Mouse (Mus musculus): Measurements from ENCODE around the gene Mrpl49. TPM values are rescaled to one million over a fixed set of nuclear protein-coding genes. Genes with fewer than 3 reads are reported as not detected.

Mrpl49 gene
- polyA plus RNA-seq, 1 experiment from 2014 or later: 96.6 TPM

GRCm38 (mm10) chr19:6009137-6009536, 48.4 kb downstream of the Mrpl49 start:
- ATAC-seq (replicated peaks; ENCODE audit: insufficient number of reproducible peaks, low FRiP score, low TSS enrichment, low read depth) (no peak), DNase-seq (ENCODE audit: low spot score) (no peak)
- Histone ChIP-seq H3K9me3 (replicated peaks; ENCODE audit: control insufficient read depth, low read length) (no peaks in the 10 kb centered on the region), H3K27ac (replicated peaks; ENCODE audit: low read depth, low read length) (no peak overlapping the region), H3K9ac (replicated peaks; ENCODE audit: low read length) (no peak overlapping the region), H3K36me3 (replicated peaks; ENCODE audit: control insufficient read depth, insufficient read depth, low read depth, low read length) (no peaks in the 10 kb centered on the region), H3K4me3 (ENCODE audit: low read depth, low read length) (no peak overlapping the region), H3K4me2 (ENCODE audit: low read depth, low read length) (no peak overlapping the region), H3K4me1 (ENCODE audit: control insufficient read depth, insufficient read depth, low read length) (no peaks in the 10 kb centered on the region), H3K27me3 (ENCODE audit: control insufficient read depth, insufficient read depth, low read length) (no peaks in the 10 kb centered on the region)
- 73% methylated on average over 8 of the region's 8 CpGs for WGBS

- WGBS: 84% methylated on average over 13 of the region's 13 CpGs
- Histone ChIP-seq H3K9me3 (replicated peaks; ENCODE audit: control insufficient read depth, low read length) (no peaks in the 10 kb centered on the region), H3K36me3 (replicated peaks; ENCODE audit: control insufficient read depth, insufficient read depth, low read depth, low read length) (no peaks in the 10 kb centered on the region), H3K4me1 (ENCODE audit: control insufficient read depth, insufficient read depth, low read length) (no peaks in the 10 kb centered on the region), H3K27ac (replicated peaks; ENCODE audit: low read depth, low read length) (no peak overlapping the region), H3K4me3 (ENCODE audit: low read depth, low read length) (no peak overlapping the region), H3K9ac (replicated peaks; ENCODE audit: low read length) (no peak overlapping the region), H3K27me3 (ENCODE audit: control insufficient read depth, insufficient read depth, low read length) (no peaks in the 10 kb centered on the region), H3K4me2 (ENCODE audit: low read depth, low read length) (no peak overlapping the region)
- no peak for DNase-seq (ENCODE audit: low spot score)
- ATAC-seq (replicated peaks; ENCODE audit: insufficient number of reproducible peaks, low FRiP score, low TSS enrichment, low read depth): no peak
Observed at GRCm38 (mm10) chr19:6007013-6007412, 50.6 kb downstream of the Mrpl49 start.

- Histone ChIP-seq H3K4me2 (ENCODE audit: low read depth, low read length) (no peak overlapping the region), H3K9ac (replicated peaks; ENCODE audit: low read length) (no peak overlapping the region), H3K4me3 (ENCODE audit: low read depth, low read length) (no peak overlapping the region), H3K36me3 (replicated peaks; ENCODE audit: control insufficient read depth, insufficient read depth, low read depth, low read length) (no peaks in the 10 kb centered on the region), H3K27me3 (ENCODE audit: control insufficient read depth, insufficient read depth, low read length) (no peaks in the 10 kb centered on the region), H3K27ac (replicated peaks; ENCODE audit: low read depth, low read length) (no peak overlapping the region), H3K4me1 (ENCODE audit: control insufficient read depth, insufficient read depth, low read length) (no peaks in the 10 kb centered on the region), H3K9me3 (replicated peaks; ENCODE audit: control insufficient read depth, low read length) (no peaks in the 10 kb centered on the region)
- DNase-seq (ENCODE audit: low spot score) (no peak), ATAC-seq (replicated peaks; ENCODE audit: insufficient number of reproducible peaks, low FRiP score, low TSS enrichment, low read depth) (no peak)
- 73% methylated on average over 11 of the region's 11 CpGs for WGBS
Observed at GRCm38 (mm10) chr19:6005541-6005940, 52.0 kb downstream of the Mrpl49 start.

Small RNAs within 50 kb of the gene (microRNA-seq; reads per million reads assigned to microRNA genes)
- gene Mir6988 (ENCODE audit: borderline number of aligned reads): 1.9 reads per million

Other genes with a start within 250 kb of the Mrpl49 start
- gene Frmd8, start 182.5 kb downstream of the Mrpl49 start, polyA plus RNA-seq (2014; fragmentation: Nextera tagmentation; extraction: Ambion mirVana): 15.8 and 17.6 TPM in 2 replicates
- gene Slc25a45, start 180.0 kb downstream of the Mrpl49 start, polyA plus RNA-seq (2014; fragmentation: Nextera tagmentation; extraction: Ambion mirVana): 0.87 and 1.1 TPM in 2 replicates
- gene Tigd3, start 163.6 kb downstream of the Mrpl49 start, polyA plus RNA-seq (2014; fragmentation: Nextera tagmentation; extraction: Ambion mirVana): 4.0 and 4.3 TPM in 2 replicates
- gene Dpf2, start 144.8 kb downstream of the Mrpl49 start, polyA plus RNA-seq (2014; fragmentation: Nextera tagmentation; extraction: Ambion mirVana): 202 and 213 TPM in 2 replicates
- 2.4 and 2.7 TPM in 2 replicates for gene Cdc42ep2, start 133.0 kb downstream of the Mrpl49 start, polyA plus RNA-seq (2014; fragmentation: Nextera tagmentation; extraction: Ambion mirVana)
- gene Pola2, start 93.6 kb downstream of the Mrpl49 start, polyA plus RNA-seq (2014; fragmentation: Nextera tagmentation; extraction: Ambion mirVana): 91.0 and 97.6 TPM in 2 replicates
- gene Slc22a20, start 71.6 kb downstream of the Mrpl49 start, polyA plus RNA-seq (2014; fragmentation: Nextera tagmentation; extraction: Ambion mirVana): not detected in 2 replicates
- 4.5 and 5.0 TPM in 2 replicates for gene Capn1, start 41.9 kb downstream of the Mrpl49 start, polyA plus RNA-seq (2014; fragmentation: Nextera tagmentation; extraction: Ambion mirVana)
- 18.8 and 20.2 TPM in 2 replicates for gene Syvn1, start 11.2 kb downstream of the Mrpl49 start, polyA plus RNA-seq (2014; fragmentation: Nextera tagmentation; extraction: Ambion mirVana)
- 773 and 801 TPM in 2 replicates for gene Fau, start 59 bp upstream of the Mrpl49 start, polyA plus RNA-seq (2014; fragmentation: Nextera tagmentation; extraction: Ambion mirVana)
- gene Znhit2, start 3.4 kb upstream of the Mrpl49 start, polyA plus RNA-seq (2014; fragmentation: Nextera tagmentation; extraction: Ambion mirVana): 40.8 and 44.2 TPM in 2 replicates
- gene Tm7sf2, start 10.6 kb upstream of the Mrpl49 start, polyA plus RNA-seq (2014; fragmentation: Nextera tagmentation; extraction: Ambion mirVana): 26.0 and 26.3 TPM in 2 replicates
- 41.1 and 44.4 TPM in 2 replicates for gene Vps51, start 19.4 kb upstream of the Mrpl49 start, polyA plus RNA-seq (2014; fragmentation: Nextera tagmentation; extraction: Ambion mirVana)
- not detected in 2 replicates for gene Tmem262, start 22.2 kb upstream of the Mrpl49 start, polyA plus RNA-seq (2014; fragmentation: Nextera tagmentation; extraction: Ambion mirVana)
- gene Gm28374, start 24.5 kb upstream of the Mrpl49 start, polyA plus RNA-seq (2014; fragmentation: Nextera tagmentation; extraction: Ambion mirVana): 1.7 TPM in 1 of 2 replicates, not detected in the other
- 60.7 and 69.9 TPM in 2 replicates for gene Zfpl1, start 27.2 kb upstream of the Mrpl49 start, polyA plus RNA-seq (2014; fragmentation: Nextera tagmentation; extraction: Ambion mirVana)
- gene Cdca5, start 27.2 kb upstream of the Mrpl49 start, polyA plus RNA-seq (2014; fragmentation: Nextera tagmentation; extraction: Ambion mirVana): 59.2 and 65.2 TPM in 2 replicates
- gene AC131692.1, start 36.6 kb upstream of the Mrpl49 start, polyA plus RNA-seq (2014; fragmentation: Nextera tagmentation; extraction: Ambion mirVana): not detected in 2 replicates
- gene Naaladl1, start 48.0 kb upstream of the Mrpl49 start, polyA plus RNA-seq (2014; fragmentation: Nextera tagmentation; extraction: Ambion mirVana): 0.21 and 0.49 TPM in 2 replicates
- 60.7 and 68.3 TPM in 2 replicates for gene Sac3d1, start 60.9 kb upstream of the Mrpl49 start, polyA plus RNA-seq (2014; fragmentation: Nextera tagmentation; extraction: Ambion mirVana)
- 25.4 and 30.7 TPM in 2 replicates for gene Snx15, start 70.5 kb upstream of the Mrpl49 start, polyA plus RNA-seq (2014; fragmentation: Nextera tagmentation; extraction: Ambion mirVana)
- gene Batf2, start 83.2 kb upstream of the Mrpl49 start, polyA plus RNA-seq (2014; fragmentation: Nextera tagmentation; extraction: Ambion mirVana): not detected in 2 replicates
- 72.8 and 81.4 TPM in 2 replicates for gene Arl2, start 83.8 kb upstream of the Mrpl49 start, polyA plus RNA-seq (2014; fragmentation: Nextera tagmentation; extraction: Ambion mirVana)
- not detected in 2 replicates for gene Majin, start 126.6 kb upstream of the Mrpl49 start, polyA plus RNA-seq (2014; fragmentation: Nextera tagmentation; extraction: Ambion mirVana)
- 1.9 and 2.4 TPM in 2 replicates for gene Gpha2, start 168.6 kb upstream of the Mrpl49 start, polyA plus RNA-seq (2014; fragmentation: Nextera tagmentation; extraction: Ambion mirVana)
- 25.0 and 27.8 TPM in 2 replicates for gene Ppp2r5b, start 178.1 kb upstream of the Mrpl49 start, polyA plus RNA-seq (2014; fragmentation: Nextera tagmentation; extraction: Ambion mirVana)
- 6.5 and 7.7 TPM in 2 replicates for gene Atg2a, start 183.9 kb upstream of the Mrpl49 start, polyA plus RNA-seq (2014; fragmentation: Nextera tagmentation; extraction: Ambion mirVana)
- gene Ehd1, start 218.9 kb upstream of the Mrpl49 start, polyA plus RNA-seq (2014; fragmentation: Nextera tagmentation; extraction: Ambion mirVana): 50.9 and 58.1 TPM in 2 replicates
- 0.43 and 0.61 TPM in 2 replicates for gene Cdc42bpg, start 248.7 kb upstream of the Mrpl49 start, polyA plus RNA-seq (2014; fragmentation: Nextera tagmentation; extraction: Ambion mirVana)

Data from embryonic facial prominence, embryonic 11.5 days (tissue).